Mouse (Mus musculus) ES-E14 (cell line): ENCODE measurements around the gene Rad9a. TPM values are rescaled to one million over a fixed set of nuclear protein-coding genes. Genes with fewer than 3 reads are reported as not detected.

Experiments used
- DNase-seq: peaks from one replicate; pipeline ENCODE4 v3.0.0-alpha.2; 2013; ENCODE audit warnings: low read depth, low spot score
- H3K27ac ChIP-seq: 2 replicates; pipeline ENCODE4 v1.5.1; 2012; ENCODE audit warnings: low read depth, mild to moderate bottlenecking, low read length, moderate library complexity, mixed read lengths; ENCODE audit not compliant: poor library complexity, insufficient read depth, severe bottlenecking
- H3K36me3 ChIP-seq: 2 replicates; pipeline ENCODE4 v1.6.1; 2012; ENCODE audit warnings: mild to moderate bottlenecking, low read length, moderate library complexity, mixed read lengths; ENCODE audit not compliant: control insufficient read depth, poor library complexity, insufficient read depth, severe bottlenecking
- H3K4me1 ChIP-seq, 2 experiments: fragments of 150-350 bp in 1 of 2; sonication (generic) in 1 of 2; 2 replicates each; pipeline ENCODE4 v1.6.1; 2012; ENCODE audit warnings: low read length in 2 of 2, mild to moderate bottlenecking in 1 of 2, mixed read lengths in 1 of 2; ENCODE audit not compliant: control insufficient read depth in 2 of 2, insufficient read depth in 2 of 2, poor library complexity in 1 of 2
- H3K4me3 ChIP-seq, 2 experiments: fragments of 150-350 bp in 1 of 2; sonication (generic) in 1 of 2; 2 replicates each; pipeline ENCODE4 v1.5.1; 2012; ENCODE audit warnings: low read length in 2 of 2, low read depth in 1 of 2, mild to moderate bottlenecking in 1 of 2, mixed read lengths in 1 of 2; ENCODE audit not compliant: insufficient read depth in 1 of 2, poor library complexity in 1 of 2, severe bottlenecking in 1 of 2
- H3K9ac ChIP-seq: 2 replicates; pipeline ENCODE4 v1.6.1; 2012; ENCODE audit warnings: low read depth, mild to moderate bottlenecking, low read length, mixed read lengths; ENCODE audit not compliant: poor library complexity, insufficient read depth, severe bottlenecking
- H3K9me3 ChIP-seq: fragments of 150-350 bp; sonication (generic); 2 replicates; pipeline ENCODE4 v1.6.1; 2012; ENCODE audit warnings: low read depth, mild to moderate bottlenecking, low read length; ENCODE audit not compliant: control insufficient read depth, insufficient read depth
- CHD2 ChIP-seq: IDR thresholded peaks from 2 replicates; pipeline ENCODE4 v1.6.1; 2014; ENCODE audit warnings: mild to moderate bottlenecking, low read depth, low read length, inconsistent platforms
- HCFC1 ChIP-seq: IDR thresholded peaks from 2 replicates; pipeline ENCODE4 v1.6.1; 2012; ENCODE audit warnings: low read length, inconsistent platforms, borderline replicate concordance; ENCODE audit not compliant: insufficient read depth
- MAFK ChIP-seq: IDR thresholded peaks from 2 replicates; pipeline ENCODE4 v1.6.1; 2014; ENCODE audit warnings: mild to moderate bottlenecking, low read depth, low read length, inconsistent platforms; ENCODE audit not compliant: insufficient read depth
- ZC3H11A ChIP-seq: IDR thresholded peaks from 2 replicates; pipeline ENCODE4 v1.6.1; 2012; ENCODE audit warnings: low read depth, mild to moderate bottlenecking, inconsistent platforms, low read length, borderline replicate concordance
- ZNF384 ChIP-seq: IDR thresholded peaks from 2 replicates; pipeline ENCODE4 v1.6.1; 2012; ENCODE audit warnings: low read depth, low read length, inconsistent platforms
- in situ Hi-C, 2 experiments: fragments of 600-800 bp; cut with MboI; formaldehyde crosslinking; loops; one replicate each; pipeline ENCODE4 v1.15.1; 2025; ENCODE audit warnings: low sequenced_read_pairs in 2 of 2, inconsistent platforms in 1 of 2; ENCODE audit not compliant: unreplicated experiment in 2 of 2
- total RNA-seq: library from RNA; depleted of rRNA; stranded (reverse); fragments of 300-350 nt; gene quantifications from 2 replicates; pipeline ENCODE4 v1.2.3, GENCODE M21; 2012

The Rad9a gene
- total RNA-seq, 1 experiment: 33.1 TPM

GRCm38 (mm10) chr19:4231253-4232185 is 30.1 kb upstream of the Rad9a start, which contains the start of gene Pold4:
Gene Pold4 (plus strand): TSS chr19:4231899.
- Histone ChIP-seq H3K9ac (peak within 1 kb of the TSS; percentile 23; the same call in 1 of the 2 replicates), H3K4me1 (peaks cover 2 to 9% of the 10 kb centered on the region in 2 experiments; a peak in 1 of 4 replicates), H3K4me3 (peak within 1 kb of the TSS; percentile 63 to 89), H3K9me3 (no peaks in the 10 kb centered on the region), H3K36me3 (no peaks in the 10 kb centered on the region), H3K27ac (0 out of 2 replicates have a peak within 1 kb of the TSS, but pooled peaks have one; percentile 6)
- DNase-seq: peak; percentile 79
- 0 out of 2 replicates have a peak, but pooled peaks have one; percentile 40 for TF ChIP-seq CHD2
- no peak for TF ChIP-seq HCFC1
- TF ChIP-seq MAFK: no peak
- in situ Hi-C loops: no loop called here

GRCm38 (mm10) chr19:4230415-4230814 is 29.0 kb upstream of the Rad9a start:
- Histone ChIP-seq H3K9ac (no peak overlapping the region), H3K36me3 (no peaks in the 10 kb centered on the region), H3K9me3 (no peaks in the 10 kb centered on the region), H3K27ac (no peak overlapping the region), H3K4me1 (peaks cover 2 to 9% of the 10 kb centered on the region in 2 experiments; a peak in 1 of 4 replicates), H3K4me3 (no peak overlapping the region)
- in situ Hi-C loops: no loop called here
- DNase-seq: no peak
- TF ChIP-seq HCFC1 (no peak), MAFK (no peak), CHD2 (no peak)

- DNase-seq: no peak
Observed at GRCm38 (mm10) chr19:4229451-4230076, 28.1 kb upstream of the Rad9a start.

DNA sequence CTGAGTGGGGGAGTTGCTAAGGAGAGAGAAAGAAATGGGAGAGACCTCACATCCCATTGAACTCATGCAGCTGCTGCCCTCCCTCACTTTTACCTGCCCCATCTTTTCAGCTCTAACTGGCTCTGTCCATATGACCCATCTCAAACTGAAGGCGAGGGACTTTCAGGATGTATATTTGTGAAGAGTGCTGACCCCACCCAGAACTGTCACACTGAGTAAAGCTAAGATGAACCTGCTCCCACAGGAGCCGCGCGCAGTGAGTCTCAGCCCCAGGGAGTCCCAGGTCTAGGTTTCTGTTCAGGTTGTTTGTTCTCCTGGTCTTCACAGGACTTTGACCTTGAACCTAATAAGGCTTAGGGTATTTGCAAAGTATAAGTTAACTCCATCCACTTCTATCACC is 27.4 kb upstream of the Rad9a start:
- peaks cover 2 to 9% of the 10 kb centered on the region in 2 experiments; a peak in 1 of 4 replicates for H3K4me1 ChIP-seq
- no peak for DNase-seq
- in situ Hi-C loops: no loop called here
- H3K36me3 ChIP-seq: no peaks in the 10 kb centered on the region
- no peak overlapping the region for H3K4me3 ChIP-seq
- TF ChIP-seq CHD2: no peak
- no peak for TF ChIP-seq ZNF384
- TF ChIP-seq MAFK: no peak
- TF ChIP-seq HCFC1: no peak
- no peak for TF ChIP-seq ZC3H11A
- H3K9ac ChIP-seq: no peak overlapping the region
- H3K9me3 ChIP-seq: no peaks in the 10 kb centered on the region
- H3K27ac ChIP-seq: no peak overlapping the region

More at GRCm38 (mm10) chr19:4229451-4230076, 28.1 kb upstream of the Rad9a start:
- Histone ChIP-seq H3K27ac (no peak overlapping the region), H3K9me3 (no peaks in the 10 kb centered on the region), H3K4me3 (no peak overlapping the region), H3K9ac (no peak overlapping the region), H3K4me1 (peaks cover 2 to 9% of the 10 kb centered on the region in 2 experiments; a peak in 1 of 4 replicates), H3K36me3 (no peaks in the 10 kb centered on the region)
- TF ChIP-seq ZC3H11A (no peak), HCFC1 (no peak), CHD2 (no peak), MAFK (no peak), ZNF384 (no peak)
- in situ Hi-C loops: no loop called here
